Mouse (Mus musculus) thymus, adult 2 months (tissue): ENCODE measurements at regions not wholly inside any gene's neighbourhood (a gene's known extent, or its start where the extent isn't known, plus 50 kb on each side); places are given as distances from the start of the nearest gene placed in this dataset.

Experiments used
- DNase-seq: peaks from one replicate; pipeline ENCODE4 v3.0.0; 2021
- H3K27ac ChIP-seq: fragments of 200-500 bp; 2 replicates; pipeline ENCODE4 v1.5.1; 2012; ENCODE audit warnings: low read length, control low read depth; ENCODE audit not compliant: control insufficient read depth, insufficient read depth
- H3K27me3 ChIP-seq: fragments of 200-500 bp; 2 replicates; pipeline ENCODE4 v1.6.1; 2012; ENCODE audit warnings: mild to moderate bottlenecking, low read length, moderate library complexity, mixed read lengths; ENCODE audit not compliant: control insufficient read depth, insufficient read depth
- H3K36me3 ChIP-seq: fragments of 200-500 bp; 2 replicates; pipeline ENCODE4 v1.6.1; 2012; ENCODE audit warnings: mild to moderate bottlenecking, low read length, moderate library complexity; ENCODE audit not compliant: control insufficient read depth, insufficient read depth
- H3K4me1 ChIP-seq: fragments of 200-500 bp; replicated peaks from 2 replicates; pipeline ENCODE4 v1.6.1; 2012; ENCODE audit warnings: low read length; ENCODE audit not compliant: control insufficient read depth, insufficient read depth
- H3K4me3 ChIP-seq: fragments of 200-500 bp; 2 replicates; pipeline ENCODE4 v1.5.1; 2012; ENCODE audit warnings: mild to moderate bottlenecking, low read length, control low read depth, moderate library complexity; ENCODE audit not compliant: control insufficient read depth, insufficient read depth
- CTCF ChIP-seq: fragments of 200-500 bp; IDR thresholded peaks from 2 replicates; pipeline ENCODE4 v1.5.1; 2012; ENCODE audit warnings: mild to moderate bottlenecking, control low read depth, low read length, moderate library complexity, borderline replicate concordance; ENCODE audit not compliant: control insufficient read depth, poor library complexity, insufficient read depth; ENCODE audit errors: extremely low read depth
- POLR2A ChIP-seq: fragments of 200-500 bp; IDR thresholded peaks from 2 replicates; pipeline ENCODE4 v1.6.1; 2012; ENCODE audit warnings: mild to moderate bottlenecking, low read length, control low read depth, moderate library complexity; ENCODE audit not compliant: control insufficient read depth, poor library complexity, insufficient read depth; ENCODE audit errors: extremely low read depth
- WGBS: fragments of 180-500 bp; shearing (Covaris S2); methylation state at CpG from one replicate; pipeline ENCODE4 v1.1.7; 2018; 5-methylcytosine and 5-hydroxymethylcytosine counted together

DNA sequence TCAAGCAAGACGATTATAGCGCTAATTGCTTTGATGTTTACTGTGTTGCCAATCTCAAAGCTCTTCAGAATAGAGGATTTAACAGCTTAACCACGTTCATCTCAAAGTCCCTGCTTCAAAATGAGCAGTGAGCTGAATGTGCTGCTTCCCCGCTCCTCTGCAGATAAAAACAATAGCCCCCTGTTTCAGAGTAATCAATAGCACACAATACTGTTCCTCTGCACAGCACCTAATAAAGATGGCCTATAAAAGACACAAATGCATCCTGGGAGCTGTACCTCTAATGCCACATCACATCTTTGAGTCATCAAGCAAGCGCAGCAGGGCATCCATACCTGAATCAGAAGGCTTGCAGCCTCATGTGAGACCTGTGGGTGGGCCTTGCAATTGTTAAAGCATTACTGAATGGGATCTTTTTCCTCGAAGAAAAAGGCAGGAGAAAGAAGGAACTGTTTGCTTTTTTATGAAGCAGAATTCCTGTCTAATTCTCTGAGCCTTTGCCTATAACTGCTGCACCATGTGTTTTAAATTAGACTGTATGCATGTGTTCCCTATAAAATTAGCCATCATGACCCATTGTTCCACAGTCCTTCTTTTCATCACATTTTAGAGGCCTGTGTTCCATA, 648.5 kb upstream of the Cited2 start:
- TF ChIP-seq CTCF (no peak), POLR2A (no peak)
- Histone ChIP-seq H3K27ac (no peak overlapping the region), H3K4me1 (no peaks in the 10 kb centered on the region), H3K27me3 (no peaks in the 10 kb centered on the region), H3K4me3 (no peak overlapping the region), H3K36me3 (no peaks in the 10 kb centered on the region)
- WGBS = 85% methylated on average over 6 of the region's 6 CpGs
- DNase-seq = no peak

DNA sequence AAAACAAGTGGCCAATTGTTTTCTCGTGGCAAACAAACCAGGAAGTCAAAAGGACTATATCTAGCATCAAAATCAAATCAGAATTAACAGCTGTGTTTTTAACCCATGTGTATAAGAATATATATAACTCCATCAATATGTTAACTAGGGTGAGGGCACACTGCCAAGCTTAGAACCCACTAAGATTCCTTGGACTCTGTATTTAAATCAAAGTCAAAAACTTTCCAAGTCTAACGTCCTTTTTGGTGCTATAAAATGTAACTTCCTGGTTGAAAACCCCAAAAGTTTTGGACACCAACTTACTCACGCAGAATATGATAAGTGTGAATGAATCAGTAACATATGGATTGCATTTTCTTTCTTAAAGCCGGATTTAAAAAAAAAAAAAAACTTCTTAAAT, 647.9 kb upstream of the Cited2 start:
- Histone ChIP-seq H3K27ac (no peak overlapping the region), H3K4me3 (no peak overlapping the region), H3K36me3 (no peaks in the 10 kb centered on the region), H3K4me1 (no peaks in the 10 kb centered on the region), H3K27me3 (no peaks in the 10 kb centered on the region)
- WGBS = 80% methylated on average over 4 of the region's 4 CpGs
- no peak for TF ChIP-seq CTCF
- no peak for TF ChIP-seq POLR2A
- no peak for DNase-seq

DNA sequence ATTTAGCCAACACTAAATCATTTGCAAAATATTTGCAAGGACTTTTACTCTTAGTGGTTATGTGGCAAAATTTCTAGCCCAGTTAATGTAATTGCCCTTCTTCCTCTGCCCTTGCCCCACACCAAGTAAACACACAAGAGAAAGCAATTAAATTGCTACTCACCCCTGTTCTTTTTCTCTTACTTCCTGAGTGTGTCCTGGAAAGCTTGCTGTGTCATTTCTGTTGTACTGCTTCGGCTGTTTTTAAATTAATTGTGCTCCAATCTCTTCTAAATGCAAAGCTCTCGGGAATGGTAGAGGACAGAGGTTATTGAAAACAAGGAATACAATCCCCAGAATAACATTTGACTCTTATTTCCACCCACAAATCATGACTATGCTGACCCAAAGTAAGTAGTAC, 647.4 kb upstream of the Cited2 start:
- DNase-seq = no peak
- no peak overlapping the region for H3K27ac ChIP-seq
- TF ChIP-seq POLR2A (no peak), CTCF (no peak)

DNA sequence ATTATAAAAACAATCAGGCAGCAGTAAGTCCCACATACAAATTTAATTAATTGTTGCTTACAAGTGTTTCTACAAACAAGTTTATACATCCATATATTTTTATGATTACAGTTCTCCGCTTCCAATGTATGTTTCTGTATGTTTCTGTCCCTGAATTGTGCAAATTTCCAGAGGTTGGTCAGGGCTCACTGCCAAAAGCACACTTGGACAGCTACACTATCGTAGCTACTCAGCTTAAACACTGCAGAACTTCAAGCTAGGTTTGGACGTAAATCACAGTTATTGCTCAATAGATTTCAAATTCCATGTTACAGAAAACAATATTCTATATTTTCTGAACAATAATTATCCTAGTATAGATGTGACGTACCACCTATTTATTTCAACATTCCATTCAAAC, 646.8 kb upstream of the Cited2 start:
- Histone ChIP-seq H3K36me3 (no peaks in the 10 kb centered on the region), H3K27ac (no peak overlapping the region), H3K4me1 (no peaks in the 10 kb centered on the region), H3K4me3 (no peak overlapping the region), H3K27me3 (no peaks in the 10 kb centered on the region)
- no peak for DNase-seq
- WGBS = 92% methylated on average over 4 of the region's 4 CpGs
- no peak for TF ChIP-seq POLR2A
- no peak for TF ChIP-seq CTCF

More for the DNA sequence above, 647.4 kb upstream of the Cited2 start:
- no peak overlapping the region for H3K4me3 ChIP-seq
- no peaks in the 10 kb centered on the region for H3K36me3 ChIP-seq
- no peaks in the 10 kb centered on the region for H3K4me1 ChIP-seq
- 41% methylated on average over 2 of the region's 2 CpGs for WGBS
- no peaks in the 10 kb centered on the region for H3K27me3 ChIP-seq

DNA sequence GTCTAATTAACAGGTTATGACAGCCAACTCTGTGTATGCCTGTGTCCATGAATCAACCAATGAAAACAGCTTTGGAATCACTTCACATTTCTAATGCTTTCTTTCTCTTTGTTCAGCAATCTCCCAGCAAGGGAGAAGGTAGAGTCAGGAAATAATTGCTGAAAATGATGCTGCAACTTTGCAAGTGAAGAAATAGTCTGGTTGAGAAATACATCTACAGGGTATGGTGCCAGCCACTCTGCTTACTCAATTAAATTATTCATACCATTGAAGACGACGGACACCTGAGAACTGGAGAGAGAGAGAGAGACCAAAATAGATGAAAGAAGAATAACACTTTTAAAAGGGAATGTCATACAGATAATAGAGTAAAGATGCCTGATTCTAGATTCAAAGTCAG, 645.4 kb upstream of the Cited2 start:
- no peak overlapping the region for H3K4me3 ChIP-seq
- no peak overlapping the region for H3K27ac ChIP-seq
- no peak for DNase-seq
- H3K27me3 ChIP-seq = no peaks in the 10 kb centered on the region
- TF ChIP-seq CTCF = no peak
- no peak for TF ChIP-seq POLR2A
- no peaks in the 10 kb centered on the region for H3K36me3 ChIP-seq
- 97% methylated on average over 2 of the region's 2 CpGs for WGBS
- no peaks in the 10 kb centered on the region for H3K4me1 ChIP-seq

DNA sequence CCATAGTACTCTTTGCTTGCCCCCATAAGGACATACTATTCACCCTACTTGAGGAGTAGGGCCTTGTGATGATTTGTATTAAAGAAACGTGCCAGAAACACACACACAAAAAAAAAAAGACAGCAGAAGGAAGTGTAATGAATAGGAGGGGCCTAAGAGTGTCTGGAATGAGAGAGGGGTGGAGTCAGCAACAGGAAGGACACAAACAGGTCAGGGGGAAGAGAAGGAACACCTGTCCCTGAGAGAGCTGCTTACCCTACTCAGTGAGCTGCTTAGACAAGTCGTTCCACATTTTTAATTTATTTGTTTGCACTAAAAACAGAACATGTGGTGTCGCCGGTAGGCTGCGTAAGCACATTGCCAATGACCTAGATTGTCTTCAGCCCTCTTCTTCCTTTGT, 642.2 kb upstream of the Cited2 start:
- no peaks in the 10 kb centered on the region for H3K36me3 ChIP-seq
- TF ChIP-seq CTCF = no peak
- no peaks in the 10 kb centered on the region for H3K4me1 ChIP-seq
- H3K4me3 ChIP-seq = no peak overlapping the region
- DNase-seq = no peak
- H3K27me3 ChIP-seq = no peaks in the 10 kb centered on the region
- H3K27ac ChIP-seq = no peak overlapping the region
- 70% methylated on average over 5 of the region's 5 CpGs for WGBS

DNA sequence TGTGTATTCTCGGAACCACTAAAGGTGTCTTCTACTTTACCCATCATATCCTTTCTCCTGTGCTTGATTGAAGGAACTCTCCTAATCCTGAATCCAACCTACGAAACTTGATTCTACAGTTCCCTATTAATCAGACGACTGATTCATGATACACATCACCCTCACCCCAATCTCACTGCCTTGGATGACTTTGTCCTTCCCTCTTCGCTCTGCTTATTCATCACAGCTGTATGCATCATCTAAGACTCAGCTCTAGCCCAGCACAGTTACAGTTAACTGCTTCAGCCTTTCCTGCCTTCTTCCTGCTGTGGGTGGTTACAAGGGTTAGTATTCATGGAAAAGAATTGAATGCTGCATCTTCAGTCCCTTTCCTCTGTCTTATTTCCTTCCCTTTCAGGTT, 640.1 kb upstream of the Cited2 start:
- TF ChIP-seq POLR2A (no peak), CTCF (no peak)

More for the DNA sequence above, 640.1 kb upstream of the Cited2 start:
- no peak for DNase-seq
- H3K4me1 ChIP-seq = no peaks in the 10 kb centered on the region
- no peak overlapping the region for H3K4me3 ChIP-seq
- H3K36me3 ChIP-seq = no peaks in the 10 kb centered on the region
- no peak overlapping the region for H3K27ac ChIP-seq
- H3K27me3 ChIP-seq = no peaks in the 10 kb centered on the region
- 95% methylated on average over 4 of the region's 4 CpGs for WGBS
